Mouse (Mus musculus) ES-Bruce4 (cell line): ENCODE measurements around the gene Fer.

Experiments
- CTCF ChIP-seq: IDR thresholded peaks from one replicate; pipeline ENCODE4 v1.8.1; 2011; ENCODE audit warnings: low read depth, low read length
- POLR2A ChIP-seq: IDR thresholded peaks from one replicate; pipeline ENCODE4 v1.8.1; 2011; ENCODE audit warnings: low read length; ENCODE audit not compliant: insufficient read depth

DNA sequence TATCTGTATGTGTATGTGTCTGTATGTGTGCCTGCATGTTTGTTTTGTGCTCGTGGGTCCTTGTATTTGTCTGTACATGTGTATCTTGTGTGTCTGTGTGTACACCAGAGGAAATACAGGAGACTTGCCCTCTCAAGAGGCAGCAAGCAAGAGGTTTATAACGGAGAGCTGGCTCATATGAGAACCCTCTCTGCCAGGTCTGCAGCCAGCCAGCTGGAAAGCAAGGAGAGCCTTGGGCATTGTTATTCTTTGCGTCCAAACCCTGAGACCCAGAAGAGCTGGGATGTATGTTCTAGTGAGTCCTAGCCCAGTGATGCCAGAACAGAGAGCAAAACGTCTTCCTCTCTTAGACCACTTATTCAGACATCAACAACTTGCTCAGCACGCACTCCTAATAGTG, 317.7 kb downstream of the Fer start:
- TF ChIP-seq POLR2A (no peak), CTCF (no peak)
